Mouse (Mus musculus) liver, postnatal 0 days (tissue): ENCODE results near the gene Syna. TPM values are rescaled to one million over a fixed set of nuclear protein-coding genes. Genes with fewer than 3 reads are reported as not detected.

Experiments used
- ATAC-seq: fragments of 200-750 bp; cut with Nextera tagmentation; 2 replicates; pipeline ENCODE4 v1.8.0; 2017; ENCODE audit warnings: mild to moderate bottlenecking, moderate library complexity
- DNase-seq: peaks from one replicate; pipeline ENCODE4 v3.0.0-alpha.2; 2016
- H3K27ac ChIP-seq: fragments of 300-500 bp; sonication (generic); 2 replicates; pipeline ENCODE4 v1.5.1; 2014; ENCODE audit warnings: antibody characterized with exemption, moderate library complexity, mild to moderate bottlenecking, low read depth
- H3K27me3 ChIP-seq: fragments of 300-500 bp; sonication (generic); 2 replicates; pipeline ENCODE4 v1.6.1; 2014; ENCODE audit warnings: low read length, control low read depth, mixed read lengths; ENCODE audit not compliant: insufficient read depth
- H3K36me3 ChIP-seq: fragments of 300-500 bp; sonication (generic); replicated peaks from 2 replicates; pipeline ENCODE4 v1.6.1; 2014; ENCODE audit warnings: mild to moderate bottlenecking, control low read depth, low read length, moderate library complexity, mixed read lengths; ENCODE audit not compliant: insufficient read depth
- H3K4me1 ChIP-seq: fragments of 300-500 bp; sonication (generic); 2 replicates; pipeline ENCODE4 v1.6.1; 2014; ENCODE audit warnings: antibody characterized with exemption, mild to moderate bottlenecking, control low read depth; ENCODE audit not compliant: insufficient read depth
- H3K4me2 ChIP-seq: fragments of 300-500 bp; sonication (generic); 2 replicates; pipeline ENCODE4 v1.6.1; 2014; ENCODE audit warnings: low read depth, mild to moderate bottlenecking, low read length, moderate library complexity, mixed read lengths
- H3K4me3 ChIP-seq: fragments of 300-500 bp; sonication (generic); 2 replicates; pipeline ENCODE4 v1.5.1; 2014; ENCODE audit warnings: low read depth, low read length
- H3K9ac ChIP-seq: fragments of 300-500 bp; sonication (generic); replicated peaks from 2 replicates; pipeline ENCODE4 v1.6.1; 2014; ENCODE audit warnings: mild to moderate bottlenecking, moderate library complexity
- H3K9me3 ChIP-seq: fragments of 300-500 bp; sonication (generic); 2 replicates; pipeline ENCODE4 v1.6.1; 2016; ENCODE audit warnings: mild to moderate bottlenecking, control low read depth, low read length, mixed read lengths
- CTCF ChIP-seq: sonication (generic); IDR thresholded peaks from 2 replicates; pipeline ENCODE4 v1.5.1; 2016; ENCODE audit warnings: antibody characterized with exemption, low read depth
- EP300 ChIP-seq: IDR thresholded peaks from 2 replicates; pipeline ENCODE4 v1.6.1; 2016; ENCODE audit warnings: antibody characterized with exemption, low read depth, mild to moderate bottlenecking
- WGBS: fragments of 180-500 bp; shearing (Covaris S2); extraction: QIAGEN DNeasy Blood & Tissue Kit; methylation state at CpG from one replicate; pipeline ENCODE4 v1.1.7; 2014; ENCODE audit not compliant: insufficient replicate concordance; 5-methylcytosine and 5-hydroxymethylcytosine counted together
- polyA plus RNA-seq: library from polyadenylated mRNA; unstranded; fragments of >200 nt; fragmentation: Nextera tagmentation; extraction: Ambion mirVana; gene quantifications from 2 replicates; pipeline ENCODE4 v1.2.1, GENCODE M21; 2015

The Syna gene
- polyA plus RNA-seq, 1 experiment from 2014 or later = not detected

GRCm38 (mm10) chr5:134589900-134590299 is 29.9 kb upstream of the Syna start:
- Histone ChIP-seq H3K9ac (no peak overlapping the region), H3K27me3 (no peaks in the 10 kb centered on the region), H3K4me1 (peaks cover 7% of the 10 kb centered on the region), H3K4me2 (peak overlapping the region; percentile 11; the same call in 1 of the 2 replicates), H3K36me3 (peaks cover 39% of the 10 kb centered on the region), H3K4me3 (no peak overlapping the region), H3K27ac (no peak overlapping the region), H3K9me3 (no peaks in the 10 kb centered on the region)
- DNase-seq (no peak), ATAC-seq (no peak)
- 62% methylated on average over 3 of the region's 3 CpGs for WGBS
- TF ChIP-seq EP300 = no peak
- no peak for TF ChIP-seq CTCF

- TF ChIP-seq CTCF = no peak
- Histone ChIP-seq H3K4me1 (peaks cover 15% of the 10 kb centered on the region), H3K4me3 (no peak overlapping the region), H3K27me3 (no peaks in the 10 kb centered on the region), H3K36me3 (peaks cover 10% of the 10 kb centered on the region), H3K9me3 (no peaks in the 10 kb centered on the region), H3K4me2 (no peak overlapping the region), H3K27ac (no peak overlapping the region), H3K9ac (no peak overlapping the region)
- 54% methylated on average over 5 of the region's 5 CpGs for WGBS
- no peak for ATAC-seq
- DNase-seq = no peak
Measured at GRCm38 (mm10) chr5:134584798-134585197, 24.8 kb upstream of the Syna start.

GRCm38 (mm10) chr5:134583884-134584213 is 23.9 kb upstream of the Syna start:
- WGBS = 36% methylated on average over 3 of the region's 3 CpGs

GRCm38 (mm10) chr5:134583006-134583883 is 23.3 kb upstream of the Syna start:
- Histone ChIP-seq H3K9ac (peak overlapping the region; percentile 65), H3K27ac (peak overlapping the region; percentile 13), H3K36me3 (peaks cover 5% of the 10 kb centered on the region), H3K9me3 (no peaks in the 10 kb centered on the region), H3K27me3 (no peaks in the 10 kb centered on the region), H3K4me3 (peak overlapping the region; percentile 65), H3K4me2 (peak overlapping the region; percentile 72), H3K4me1 (peaks cover 15% of the 10 kb centered on the region)
- DNase-seq (no peak), ATAC-seq (peak; percentile 18; the same call in 1 of the 2 replicates)
- TF ChIP-seq EP300 (no peak), CTCF (peak; percentile 14)
- 16% methylated on average over 15 of the region's 15 CpGs for WGBS

More at GRCm38 (mm10) chr5:134583884-134584213, 23.9 kb upstream of the Syna start:
- Histone ChIP-seq H3K27ac (no peak overlapping the region), H3K4me3 (peak overlapping the region; percentile 65), H3K4me2 (peak overlapping the region; percentile 72), H3K36me3 (peaks cover 7% of the 10 kb centered on the region), H3K4me1 (peaks cover 15% of the 10 kb centered on the region), H3K27me3 (no peaks in the 10 kb centered on the region), H3K9ac (peak overlapping the region; percentile 65), H3K9me3 (no peaks in the 10 kb centered on the region)
- TF ChIP-seq EP300 (no peak), CTCF (no peak)
- no peak for ATAC-seq
- DNase-seq = no peak

GRCm38 (mm10) chr5:134582221-134582907 is 22.4 kb upstream of the Syna start:
- H3K4me2 ChIP-seq = peak overlapping the region; percentile 72
- peaks cover 5% of the 10 kb centered on the region for H3K36me3 ChIP-seq
- peak; percentile 90 for TF ChIP-seq CTCF
- no peak for TF ChIP-seq EP300
- peak overlapping the region; percentile 65 for H3K4me3 ChIP-seq
- peak; percentile 98 for ATAC-seq
- peak overlapping the region; percentile 65 for H3K9ac ChIP-seq
- H3K27ac ChIP-seq = peak overlapping the region; percentile 13; the same call in 1 of the 2 replicates
- peaks cover 15% of the 10 kb centered on the region for H3K4me1 ChIP-seq
- H3K27me3 ChIP-seq = no peaks in the 10 kb centered on the region
- DNase-seq = peak; percentile 98
- H3K9me3 ChIP-seq = no peaks in the 10 kb centered on the region
- 8% methylated on average over 25 of the region's 30 CpGs for WGBS

- Histone ChIP-seq H3K9ac (no peak within 1 kb of the TSS), H3K27ac (no peak within 1 kb of the TSS), H3K9me3 (no peaks in the 10 kb centered on the region), H3K27me3 (no peaks in the 10 kb centered on the region), H3K4me3 (no peak within 1 kb of the TSS), H3K4me2 (no peak within 1 kb of the TSS), H3K4me1 (peaks cover 15% of the 10 kb centered on the region), H3K36me3 (no peaks in the 10 kb centered on the region)
- TF ChIP-seq EP300 = no peak
- no peak for TF ChIP-seq CTCF
- ATAC-seq (no peak), DNase-seq (no peak)
- 83% methylated on average over 5 of the region's 5 CpGs for WGBS
Measured at GRCm38 (mm10) chr5:134581146-134581545, 21.2 kb upstream of the Syna start, which contains the start of gene Rfc2. Rfc2 (plus strand) TSS chr5:134581366.
